Mouse (Mus musculus): Measurements from ENCODE around the gene Snx1. TPM values are rescaled to one million over a fixed set of nuclear protein-coding genes. Genes with fewer than 3 reads are reported as not detected.

The Snx1 gene
- polyA plus RNA-seq, 1 experiment, result 75.6 TPM

- no peak for TF ChIP-seq CTCF (IDR thresholded peaks at IDR 0.05; ENCODE audit: borderline replicate concordance, extremely low read depth, insufficient read depth, insufficient read length)
- TF ChIP-seq POLR2A (IDR thresholded peaks at IDR 0.05; ENCODE audit: borderline replicate concordance, extremely low read depth, insufficient read depth, insufficient read length, poor library complexity, severe bottlenecking), result no peak
- DNase-seq (ENCODE audit: low read depth), result no peak
Measured at GRCm38 (mm10) chr9:66043241-66043640, 83.1 kb downstream of the Snx1 start.

GRCm38 (mm10) chr9:66042331-66042730, 84.1 kb downstream of the Snx1 start:
- TF ChIP-seq CTCF (IDR thresholded peaks at IDR 0.05; ENCODE audit: borderline replicate concordance, extremely low read depth, insufficient read depth, insufficient read length), result no peak
- TF ChIP-seq POLR2A (IDR thresholded peaks at IDR 0.05; ENCODE audit: borderline replicate concordance, extremely low read depth, insufficient read depth, insufficient read length, poor library complexity, severe bottlenecking), result no peak
- DNase-seq (ENCODE audit: low read depth), result no peak

GRCm38 (mm10) chr9:66040801-66041200, 85.6 kb downstream of the Snx1 start:
- TF ChIP-seq CTCF (IDR thresholded peaks at IDR 0.05; ENCODE audit: borderline replicate concordance, extremely low read depth, insufficient read depth, insufficient read length) (no peak), POLR2A (IDR thresholded peaks at IDR 0.05; ENCODE audit: borderline replicate concordance, extremely low read depth, insufficient read depth, insufficient read length, poor library complexity, severe bottlenecking) (no peak)
- DNase-seq (ENCODE audit: low read depth), result no peak

- TF ChIP-seq POLR2A (IDR thresholded peaks at IDR 0.05; ENCODE audit: borderline replicate concordance, extremely low read depth, insufficient read depth, insufficient read length, poor library complexity, severe bottlenecking) (no peak), CTCF (IDR thresholded peaks at IDR 0.05; ENCODE audit: borderline replicate concordance, extremely low read depth, insufficient read depth, insufficient read length) (no peak)
- no peak for DNase-seq (ENCODE audit: low read depth)
Measured at GRCm38 (mm10) chr9:66039290-66039689, 87.1 kb downstream of the Snx1 start.

- TF ChIP-seq POLR2A (IDR thresholded peaks at IDR 0.05; ENCODE audit: borderline replicate concordance, extremely low read depth, insufficient read depth, insufficient read length, poor library complexity, severe bottlenecking) (no peak), CTCF (IDR thresholded peaks at IDR 0.05; ENCODE audit: borderline replicate concordance, extremely low read depth, insufficient read depth, insufficient read length) (no peak)
- no peak for DNase-seq (ENCODE audit: low read depth)
Measured at GRCm38 (mm10) chr9:66038581-66038980, 87.8 kb downstream of the Snx1 start.

Other genes starting within 250 kb of the Snx1 start
- 27.5 and 37.6 TPM in 2 replicates for gene Pclaf, start 236.3 kb downstream of the Snx1 start, polyA plus RNA-seq (2012; rRNA removed)
- 16.3 and 24.1 TPM in 2 replicates for gene Trip4, start 217.8 kb downstream of the Snx1 start, polyA plus RNA-seq (2012; rRNA removed)
- 17.3 and 26.9 TPM in 2 replicates for gene Csnk1g1, start 217.7 kb downstream of the Snx1 start, polyA plus RNA-seq (2012; rRNA removed)
- gene Ppib, start 66.4 kb downstream of the Snx1 start, polyA plus RNA-seq (2012; rRNA removed), result 342 and 348 TPM in 2 replicates
- 6.2 and 6.8 TPM in 2 replicates for gene Snx22, start 56.9 kb downstream of the Snx1 start, polyA plus RNA-seq (2012; rRNA removed)
- 35.8 and 36.3 TPM in 2 replicates for gene Ciao2a, start within 50 bp of the Snx1 start, polyA plus RNA-seq (2012; rRNA removed)
- gene Dapk2, start 31.6 kb upstream of the Snx1 start, polyA plus RNA-seq (2012; rRNA removed), result 1.0 and 1.1 TPM in 2 replicates
- gene Herc1, start 223.9 kb upstream of the Snx1 start, polyA plus RNA-seq (2012; rRNA removed), result 54.5 and 66.5 TPM in 2 replicates

Data from brain, embryonic 14.5 days (tissue).